Mouse (Mus musculus): ENCODE results near the gene Kcnmb4. TPM values are rescaled to one million over a fixed set of nuclear protein-coding genes. Genes with fewer than 3 reads are reported as not detected.

The Kcnmb4 gene
- polyA plus RNA-seq, 1 experiment from 2014 or later: 27.5 TPM

Other genes starting within 250 kb of the Kcnmb4 start
- gene Ptprb, start 198.4 kb downstream of the Kcnmb4 start, polyA plus RNA-seq (2015; fragmentation: Nextera tagmentation; extraction: Ambion mirVana): 3.0 and 3.4 TPM in 2 replicates
- 98.2 and 104 TPM in 2 replicates for gene Cnot2, start 107.6 kb upstream of the Kcnmb4 start, polyA plus RNA-seq (2015; fragmentation: Nextera tagmentation; extraction: Ambion mirVana)